Mouse (Mus musculus): ENCODE measurements around the gene Tbx2. TPM values are rescaled to one million over a fixed set of nuclear protein-coding genes. Genes with fewer than 3 reads are reported as not detected.

Tbx2 gene
- total and polyA plus RNA-seq, 3 experiments: 0.17 TPM; not detected in 2

DNA sequence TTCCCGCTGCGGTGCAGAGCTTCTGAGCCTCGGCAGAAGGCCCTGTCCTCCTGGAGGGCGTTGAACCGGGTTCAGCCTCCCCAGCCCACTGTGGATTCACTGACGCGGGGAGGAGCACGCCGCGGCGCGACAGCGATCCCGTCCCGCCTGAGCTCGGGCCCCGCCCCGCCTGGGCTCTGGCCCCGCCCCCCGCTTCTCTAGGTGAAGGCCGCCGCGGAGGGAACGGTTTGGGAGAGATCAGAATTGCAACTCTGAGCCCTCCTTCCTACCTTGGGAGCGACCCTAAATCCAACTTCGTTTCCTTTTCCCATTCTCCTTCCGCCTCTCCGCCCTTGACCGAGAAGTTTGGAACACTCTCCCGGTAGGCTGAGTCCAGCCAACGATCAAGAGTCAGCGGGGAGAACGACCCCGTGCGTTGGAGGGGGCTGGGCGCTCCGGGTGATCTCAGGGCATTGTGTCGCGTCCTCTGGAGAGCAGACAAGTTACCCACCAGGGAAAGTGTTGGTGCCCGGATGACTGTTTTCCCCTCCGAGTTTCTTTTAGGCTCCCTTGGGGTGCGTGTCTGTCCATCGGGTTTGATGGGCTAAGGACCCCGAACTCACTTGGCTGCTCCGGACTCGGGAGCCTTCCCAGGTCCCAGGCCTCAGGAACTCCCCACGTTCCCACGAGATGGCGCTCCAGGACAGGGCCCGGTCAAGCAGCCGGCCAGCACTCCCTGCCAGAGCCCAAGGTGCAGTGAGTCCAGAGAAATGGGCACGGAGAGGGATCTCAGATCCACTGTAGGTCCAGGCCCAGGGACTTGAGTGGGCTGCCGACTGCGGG is 12.0 kb downstream of the Tbx2 start:
- Histone ChIP-seq H3K9me3 (replicated peaks; ENCODE audit: low read length) (peaks cover 25% of the 10 kb centered on the region), H3K4me2 (ENCODE audit: insufficient read depth, low read depth, poor library complexity, severe bottlenecking) (peak overlapping the region; percentile 64), H3K27me3 (replicated peaks) (peaks cover 61% of the 10 kb centered on the region), H3K4me1 (ENCODE audit: control insufficient read depth in 1 of 2, insufficient read depth in 2 of 2) (peaks cover 5 to 29% of the 10 kb centered on the region in 2 experiments), H3K36me3 (replicated peaks in 1 of 2; ENCODE audit: control insufficient read depth in 1 of 2, insufficient read depth in 1 of 2, low read length in 1 of 2) (no peaks in the 10 kb centered on the region), H3K4me3 (replicated peaks in 1 of 3; ENCODE audit: low read depth in 2 of 3, low read length in 2 of 3, poor library complexity in 1 of 3) (peak overlapping the region; percentile 37 to 42 (median 38)), H3K9ac (ENCODE audit: insufficient read depth, low read depth) (peak overlapping the region; percentile 3; the same call in 1 of the 2 replicates), H3K79me2 (replicated peaks; ENCODE audit: control insufficient read depth, extremely low read depth, insufficient read depth, poor library complexity, severe bottlenecking) (no peaks in the 10 kb centered on the region), H3K27ac (ENCODE audit: insufficient read depth, low read depth) (no peak overlapping the region)
- dilution Hi-C loops (cut with MboI; ENCODE audit: extremely low pct_ligation_motif_present, extremely low pct_unique_long_range_greater_than_20kb, low sequenced_read_pairs) (no loop called here), in situ Hi-C loops (cut with MboI; ENCODE audit: low pct_ligation_motif_present, low pct_unique_long_range_greater_than_20kb, low sequenced_read_pairs) (no loop called here)
- peak; percentile 45 for DNase-seq (ENCODE audit: extremely low read depth)
- TF ChIP-seq SMC3 (IDR thresholded peaks at IDR 0.05; ENCODE audit: low read depth, low read length): peak; percentile 70
- TF ChIP-seq CHD2 (IDR thresholded peaks at IDR 0.05; ENCODE audit: low read length): 0 out of 2 replicates have a peak, but pooled peaks have one; percentile 35
- TF ChIP-seq E2F4 (IDR thresholded peaks at IDR 0.05; ENCODE audit: insufficient replicate concordance, low read depth, low read length): no peak
- peak; percentile 65; the same call in 1 of the 2 replicates for TF ChIP-seq MAX (IDR thresholded peaks at IDR 0.05; ENCODE audit: low read length)
- TF ChIP-seq MXI1 (IDR thresholded peaks at IDR 0.05; ENCODE audit: low read depth, low read length): no peak
- 0 out of 2 replicates have a peak, but pooled peaks have one; percentile 26 for TF ChIP-seq ZC3H11A (IDR thresholded peaks at IDR 0.05; ENCODE audit: low read depth, low read length)
- peak in 1 of 2 experiments; percentile 79; a peak in 2 of 4 replicates for TF ChIP-seq CTCF (conservative IDR thresholded peaks at IDR 0.05 in 1 of 2, IDR thresholded peaks at IDR 0.05 in 1 of 2; ENCODE audit: low read depth in 2 of 2, low read length in 2 of 2)
- TF ChIP-seq TCF12 (IDR thresholded peaks at IDR 0.05; ENCODE audit: low read depth, low read length): 0 out of 2 replicates have a peak, but pooled peaks have one; percentile 25
- 0 out of 2 replicates have a peak, but pooled peaks have one; percentile 28 for TF ChIP-seq NELFE (IDR thresholded peaks at IDR 0.05; ENCODE audit: low read depth, low read length)
- peak; percentile 81 for TF ChIP-seq RAD21 (IDR thresholded peaks at IDR 0.05; ENCODE audit: low read depth, low read length)
- TF ChIP-seq IRF4 (IDR thresholded peaks at IDR 0.05; ENCODE audit: low read depth, low read length): 0 out of 2 replicates have a peak, but pooled peaks have one; percentile 47
- TF ChIP-seq ZNF384 (IDR thresholded peaks at IDR 0.05; ENCODE audit: low read depth, low read length): no peak

DNA sequence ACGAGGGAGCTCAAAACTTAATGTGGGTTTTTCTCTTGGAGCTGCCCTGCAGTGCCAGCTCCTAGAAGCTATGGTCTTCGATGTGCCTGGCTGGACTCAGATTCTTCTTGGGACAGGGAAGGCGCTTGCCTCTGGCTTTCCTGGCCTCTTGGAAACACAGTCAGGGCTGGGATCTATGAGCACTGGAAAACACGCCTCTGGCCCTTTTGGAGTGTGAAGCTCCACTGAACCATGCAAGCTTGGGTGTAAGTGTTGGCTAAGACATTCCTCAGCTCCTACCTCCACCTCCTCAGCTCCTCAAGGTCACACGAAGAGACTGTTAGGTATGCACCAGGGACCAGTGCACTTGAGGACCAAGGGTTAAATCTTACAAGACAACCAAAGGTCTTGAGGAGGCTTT is 12.6 kb downstream of the Tbx2 start:
- peaks cover 58% of the 10 kb centered on the region for H3K27me3 ChIP-seq (replicated peaks)

More for the DNA sequence above, 12.6 kb downstream of the Tbx2 start:
- Histone ChIP-seq H3K36me3 (replicated peaks in 1 of 2; ENCODE audit: control insufficient read depth in 1 of 2, insufficient read depth in 1 of 2, low read length in 1 of 2) (no peaks in the 10 kb centered on the region), H3K27ac (ENCODE audit: insufficient read depth, low read depth) (no peak overlapping the region), H3K79me2 (replicated peaks; ENCODE audit: control insufficient read depth, extremely low read depth, insufficient read depth, poor library complexity, severe bottlenecking) (no peaks in the 10 kb centered on the region), H3K9me3 (replicated peaks; ENCODE audit: low read length) (peaks cover 20% of the 10 kb centered on the region), H3K4me3 (replicated peaks in 1 of 3; ENCODE audit: low read depth in 2 of 3, low read length in 2 of 3, poor library complexity in 1 of 3) (no peak overlapping the region), H3K4me1 (ENCODE audit: control insufficient read depth in 1 of 2, insufficient read depth in 2 of 2) (peaks cover 5 to 29% of the 10 kb centered on the region in 2 experiments), H3K9ac (ENCODE audit: insufficient read depth, low read depth) (no peak overlapping the region), H3K4me2 (ENCODE audit: insufficient read depth, low read depth, poor library complexity, severe bottlenecking) (no peak overlapping the region)
- dilution Hi-C loops (cut with MboI; ENCODE audit: extremely low pct_ligation_motif_present, extremely low pct_unique_long_range_greater_than_20kb, low sequenced_read_pairs): no loop called here
- no peak for DNase-seq (ENCODE audit: extremely low read depth)
- TF ChIP-seq EP300 (IDR thresholded peaks at IDR 0.05; ENCODE audit: low read length): no peak
- TF ChIP-seq NRF1 (IDR thresholded peaks at IDR 0.05; ENCODE audit: low read depth, low read length): no peak
- TF ChIP-seq ZC3H11A (IDR thresholded peaks at IDR 0.05; ENCODE audit: low read depth, low read length): no peak
- 0 out of 2 replicates have a peak, but pooled peaks have one; percentile 1 for TF ChIP-seq CHD2 (IDR thresholded peaks at IDR 0.05; ENCODE audit: low read length)
- TF ChIP-seq IRF4 (IDR thresholded peaks at IDR 0.05; ENCODE audit: low read depth, low read length): 0 out of 2 replicates have a peak, but pooled peaks have one; percentile 0
- no peak for TF ChIP-seq POLR2A (IDR thresholded peaks at IDR 0.05; ENCODE audit: low read depth, low read length)
- TF ChIP-seq SIN3A (IDR thresholded peaks at IDR 0.05; ENCODE audit: low read length): no peak
- TF ChIP-seq RAD21 (IDR thresholded peaks at IDR 0.05; ENCODE audit: low read depth, low read length): no peak
- in situ Hi-C loops (cut with MboI; ENCODE audit: low pct_ligation_motif_present, low pct_unique_long_range_greater_than_20kb, low sequenced_read_pairs): loop anchor here (5.0 kb wide), 1 partner anchor 127 kb away; no protein-coding TSS in a partner anchor
